Mouse (Mus musculus) heart, embryonic 15.5 days (tissue): ENCODE data around the gene D130043K22Rik. TPM values are rescaled to one million over a fixed set of nuclear protein-coding genes. Genes with fewer than 3 reads are reported as not detected.
"Not testable (repeated sequence)": the region's sequence is repeated elsewhere in the genome, so short reads cannot be mapped to it uniquely, and the experiment has no call there.

Experiments used
- ATAC-seq: fragments of 200-750 bp; cut with Nextera tagmentation; replicated peaks from 2 replicates; pipeline ENCODE4 v1.8.0; 2017; ENCODE audit warnings: low read depth, moderate TSS enrichment; ENCODE audit not compliant: insufficient number of reproducible peaks, insufficient read depth, low FRiP score
- H3K27ac ChIP-seq: fragments of 300-500 bp; sonication (generic); 2 replicates; pipeline ENCODE4 v1.5.1; 2015; ENCODE audit warnings: mild to moderate bottlenecking, inconsistent platforms
- H3K27me3 ChIP-seq: fragments of 300-500 bp; sonication (generic); 2 replicates; pipeline ENCODE4 v1.6.1; 2015; ENCODE audit warnings: inconsistent platforms
- H3K36me3 ChIP-seq: fragments of 300-500 bp; sonication (generic); 2 replicates; pipeline ENCODE4 v1.6.1; 2015; ENCODE audit warnings: mild to moderate bottlenecking, inconsistent platforms
- H3K4me1 ChIP-seq: fragments of 300-500 bp; sonication (generic); replicated peaks from 2 replicates; pipeline ENCODE4 v1.6.1; 2015; ENCODE audit warnings: inconsistent platforms
- H3K4me2 ChIP-seq: fragments of 300-500 bp; sonication (generic); 2 replicates; pipeline ENCODE4 v1.6.1; 2015; ENCODE audit warnings: inconsistent platforms, mild to moderate bottlenecking, moderate library complexity
- H3K4me3 ChIP-seq: fragments of 300-500 bp; sonication (generic); 2 replicates; pipeline ENCODE4 v1.5.1; 2015; ENCODE audit warnings: mild to moderate bottlenecking, inconsistent platforms
- H3K9ac ChIP-seq: fragments of 300-500 bp; sonication (generic); 2 replicates; pipeline ENCODE4 v1.6.1; 2015; ENCODE audit warnings: mild to moderate bottlenecking, inconsistent platforms
- H3K9me3 ChIP-seq: fragments of 300-500 bp; sonication (generic); replicated peaks from 2 replicates; pipeline ENCODE4 v1.6.1; 2016; ENCODE audit warnings: inconsistent platforms
- WGBS: fragments of 180-500 bp; shearing (Covaris S2); methylation state at CpG from one replicate; pipeline ENCODE4 v1.1.7; 2015; ENCODE audit warnings: mixed read lengths; 5-methylcytosine and 5-hydroxymethylcytosine counted together
- polyA plus RNA-seq: library from polyadenylated mRNA; unstranded; fragments of >200 nt; fragmentation: Nextera tagmentation; extraction: Ambion mirVana; gene quantifications from 2 replicates; pipeline ENCODE4 v1.2.1, GENCODE M21; 2015

The D130043K22Rik gene
- polyA plus RNA-seq, 1 experiment from 2014 or later: 0.03 TPM

- Histone ChIP-seq H3K27me3 (no peaks in the 10 kb centered on the region), H3K9me3 (no peaks in the 10 kb centered on the region), H3K36me3 (peaks cover 4% of the 10 kb centered on the region; the same call in 1 of the 2 replicates), H3K4me1 (peaks cover 18% of the 10 kb centered on the region), H3K4me3 (peak overlapping the region; percentile 70), H3K27ac (0 out of 2 replicates have a peak overlapping the region, but pooled peaks have one; percentile 96), H3K4me2 (peak overlapping the region; percentile 71), H3K9ac (peak overlapping the region; percentile 81)
- no peak for ATAC-seq
- WGBS: 29% methylated on average over 2 of the region's 2 CpGs
These were observed 12.2 kb upstream of the D130043K22Rik start for GRCm38 (mm10) chr13:24832811-24833155.

GRCm38 (mm10) chr13:24837765-24838164, 7.2 kb upstream of the D130043K22Rik start:
- not testable (repeated sequence) for H3K9me3 ChIP-seq, ATAC-seq, H3K9ac ChIP-seq, H3K27me3 ChIP-seq, H3K4me3 ChIP-seq, H3K27ac ChIP-seq, H3K4me2 ChIP-seq
- Histone ChIP-seq H3K36me3 (peaks cover 23% of the 10 kb centered on the region), H3K4me1 (peaks cover 13% of the 10 kb centered on the region)
- WGBS: 94% methylated on average over 8 of the region's 8 CpGs

- Histone ChIP-seq H3K4me2 (no peak overlapping the region), H3K27me3 (no peaks in the 10 kb centered on the region), H3K4me1 (peaks cover 3% of the 10 kb centered on the region), H3K4me3 (no peak overlapping the region), H3K9me3 (no peaks in the 10 kb centered on the region), H3K36me3 (peaks cover 23% of the 10 kb centered on the region), H3K27ac (no peak overlapping the region), H3K9ac (no peak overlapping the region)
- 69% methylated on average over 3 of the region's 3 CpGs for WGBS
- ATAC-seq: no peak
These were observed 5.1 kb upstream of the D130043K22Rik start for GRCm38 (mm10) chr13:24839831-24840230.

GRCm38 (mm10) chr13:24841702-24842101, 3.2 kb upstream of the D130043K22Rik start:
- Histone ChIP-seq H3K4me1 (peaks cover 8% of the 10 kb centered on the region), H3K36me3 (peaks cover 23% of the 10 kb centered on the region), H3K9me3 (no peaks in the 10 kb centered on the region), H3K4me3 (no peak overlapping the region), H3K27me3 (no peaks in the 10 kb centered on the region; the same call in 1 of the 2 replicates), H3K4me2 (no peak overlapping the region), H3K27ac (no peak overlapping the region), H3K9ac (no peak overlapping the region)
- WGBS: 79% methylated on average over 3 of the region's 3 CpGs
- no peak for ATAC-seq

- H3K27me3 ChIP-seq: no peaks in the 10 kb centered on the region; the same call in 1 of the 2 replicates
- H3K27ac ChIP-seq: no peak overlapping the region
- no peak overlapping the region for H3K4me3 ChIP-seq
- peaks cover 12% of the 10 kb centered on the region for H3K4me1 ChIP-seq
- no peak for ATAC-seq
- 78% methylated on average over 4 of the region's 4 CpGs for WGBS
- H3K9me3 ChIP-seq: no peaks in the 10 kb centered on the region
- no peak overlapping the region for H3K9ac ChIP-seq
- H3K4me2 ChIP-seq: no peak overlapping the region
- no peaks in the 10 kb centered on the region for H3K36me3 ChIP-seq
These were observed 4.4 kb downstream of the D130043K22Rik start for GRCm38 (mm10) chr13:24849318-24849717.

- ATAC-seq: no peak
- no peaks in the 10 kb centered on the region for H3K27me3 ChIP-seq
- 0 out of 2 replicates have a peak, but pooled peaks cover 4% of the 10 kb centered on the region for H3K4me1 ChIP-seq
- no peaks in the 10 kb centered on the region for H3K9me3 ChIP-seq
- H3K9ac ChIP-seq: no peak overlapping the region
- no peaks in the 10 kb centered on the region for H3K36me3 ChIP-seq
- 84% methylated on average over 2 of the region's 2 CpGs for WGBS
- H3K4me3 ChIP-seq: no peak overlapping the region
- no peak overlapping the region for H3K4me2 ChIP-seq
- H3K27ac ChIP-seq: no peak overlapping the region
These were observed 7.1 kb downstream of the D130043K22Rik start for GRCm38 (mm10) chr13:24851989-24852388.

- Histone ChIP-seq H3K9ac (no peak overlapping the region), H3K9me3 (no peaks in the 10 kb centered on the region), H3K4me3 (no peak overlapping the region), H3K27ac (no peak overlapping the region), H3K27me3 (no peaks in the 10 kb centered on the region), H3K4me1 (0 out of 2 replicates have a peak, but pooled peaks cover 4% of the 10 kb centered on the region), H3K4me2 (no peak overlapping the region), H3K36me3 (no peaks in the 10 kb centered on the region)
- WGBS: 56% methylated on average over 3 of the region's 3 CpGs
- ATAC-seq: no peak
These were observed 7.6 kb downstream of the D130043K22Rik start for GRCm38 (mm10) chr13:24852570-24852969.

GRCm38 (mm10) chr13:24859115-24859514, 14.2 kb downstream of the D130043K22Rik start:
- H3K27ac ChIP-seq: no peak overlapping the region
- no peaks in the 10 kb centered on the region for H3K4me1 ChIP-seq
- no peak for ATAC-seq

GRCm38 (mm10) chr13:24861084-24861483, 16.1 kb downstream of the D130043K22Rik start:
- no peaks in the 10 kb centered on the region for H3K4me1 ChIP-seq
- H3K36me3 ChIP-seq: no peaks in the 10 kb centered on the region
- no peak overlapping the region for H3K4me2 ChIP-seq
- 68% methylated on average over 12 of the region's 12 CpGs for WGBS
- no peak for ATAC-seq
- H3K9ac ChIP-seq: no peak overlapping the region
- no peak overlapping the region for H3K4me3 ChIP-seq
- H3K9me3 ChIP-seq: no peaks in the 10 kb centered on the region
- H3K27me3 ChIP-seq: no peaks in the 10 kb centered on the region
- H3K27ac ChIP-seq: no peak overlapping the region

More at GRCm38 (mm10) chr13:24859115-24859514, 14.2 kb downstream of the D130043K22Rik start:
- Histone ChIP-seq H3K27me3 (no peaks in the 10 kb centered on the region), H3K9ac (no peak overlapping the region), H3K9me3 (no peaks in the 10 kb centered on the region), H3K36me3 (no peaks in the 10 kb centered on the region), H3K4me3 (no peak overlapping the region), H3K4me2 (no peak overlapping the region)

GRCm38 (mm10) chr13:24862021-24862420, 17.1 kb downstream of the D130043K22Rik start:
- no peaks in the 10 kb centered on the region for H3K9me3 ChIP-seq
- no peak for ATAC-seq
- H3K9ac ChIP-seq: no peak overlapping the region
- no peaks in the 10 kb centered on the region for H3K36me3 ChIP-seq
- WGBS: 54% methylated on average over 7 of the region's 7 CpGs
- no peaks in the 10 kb centered on the region for H3K27me3 ChIP-seq
- H3K27ac ChIP-seq: no peak overlapping the region
- H3K4me1 ChIP-seq: no peaks in the 10 kb centered on the region
- no peak overlapping the region for H3K4me2 ChIP-seq
- no peak overlapping the region for H3K4me3 ChIP-seq

- H3K4me3 ChIP-seq: no peak overlapping the region
- no peaks in the 10 kb centered on the region for H3K4me1 ChIP-seq
- ATAC-seq: no peak
- no peaks in the 10 kb centered on the region for H3K27me3 ChIP-seq
- H3K9ac ChIP-seq: no peak overlapping the region
- WGBS: 55% methylated on average over 7 of the region's 7 CpGs
- H3K27ac ChIP-seq: no peak overlapping the region
- no peaks in the 10 kb centered on the region for H3K9me3 ChIP-seq
- H3K4me2 ChIP-seq: no peak overlapping the region
- H3K36me3 ChIP-seq: no peaks in the 10 kb centered on the region
These were observed 17.6 kb downstream of the D130043K22Rik start for GRCm38 (mm10) chr13:24862520-24862919.
